Mouse (Mus musculus): ENCODE measurements around the gene Vrk2. TPM values are rescaled to one million over a fixed set of nuclear protein-coding genes. Genes with fewer than 3 reads are reported as not detected.
A peak's percentile ranks its signal among the peaks of the same experiment; 100 is the strongest.

Vrk2 gene
- polyA plus RNA-seq (2015; fragmentation: Nextera tagmentation; extraction: Ambion mirVana) = 12.8 and 13.1 TPM in 2 replicates

GRCm38 (mm10) chr11:26593061-26594059 lies at the start of gene Vrk2, which contains the start of gene Gm6899:
TSS of gene Vrk2 (minus strand) at chr11:26593999.
TSS of gene Gm6899 (plus strand) at chr11:26593241.
- Histone ChIP-seq H3K4me3 (ENCODE audit: low read depth, low read length) (peak within 1 kb of the TSS; percentile 81), H3K27ac (replicated peaks) (peak within 1 kb of the TSS; percentile 92), H3K36me3 (ENCODE audit: control insufficient read depth, insufficient read depth, low read length) (no peaks in the 10 kb centered on the region), H3K4me2 (replicated peaks; ENCODE audit: low read depth) (peak within 1 kb of the TSS; percentile 42), H3K9me3 (ENCODE audit: control insufficient read depth, low read length) (no peaks in the 10 kb centered on the region), H3K4me1 (replicated peaks; ENCODE audit: control insufficient read depth, insufficient read depth) (no peaks in the 10 kb centered on the region), H3K9ac (ENCODE audit: low read length) (peak within 1 kb of the TSS; percentile 84), H3K27me3 (ENCODE audit: control insufficient read depth, insufficient read depth, low read length) (no peaks in the 10 kb centered on the region)
- peak; percentile 61 for TF ChIP-seq CTCF (IDR thresholded peaks at IDR 0.05; ENCODE audit: low read depth)
- no peak for TF ChIP-seq EP300 (optimal IDR thresholded peaks at IDR 0.05)
- DNase-seq (ENCODE audit: low spot score) (peak; percentile 92), ATAC-seq (ENCODE audit: low FRiP score, low TSS enrichment) (peak; percentile 100)
- under 1% methylated on average over 49 of the region's 60 CpGs for WGBS

- H3K36me3 ChIP-seq (ENCODE audit: control insufficient read depth, insufficient read depth, low read length) = no peaks in the 10 kb centered on the region
- H3K4me2 ChIP-seq (replicated peaks; ENCODE audit: low read depth) = no peak overlapping the region
- no peak overlapping the region for H3K9ac ChIP-seq (ENCODE audit: low read length)
- H3K9me3 ChIP-seq (ENCODE audit: control insufficient read depth, low read length) = no peaks in the 10 kb centered on the region
- 88% methylated on average over 1 of the region's 1 CpGs for WGBS
- no peaks in the 10 kb centered on the region for H3K4me1 ChIP-seq (replicated peaks; ENCODE audit: control insufficient read depth, insufficient read depth)
- H3K27ac ChIP-seq (replicated peaks) = no peak overlapping the region
- DNase-seq (ENCODE audit: low spot score) (no peak), ATAC-seq (ENCODE audit: low FRiP score, low TSS enrichment) (no peak)
- H3K4me3 ChIP-seq (ENCODE audit: low read depth, low read length) = no peak overlapping the region
- no peaks in the 10 kb centered on the region for H3K27me3 ChIP-seq (ENCODE audit: control insufficient read depth, insufficient read depth, low read length)
- TF ChIP-seq EP300 (optimal IDR thresholded peaks at IDR 0.05) (no peak), CTCF (IDR thresholded peaks at IDR 0.05; ENCODE audit: low read depth) (no peak)
Measured at GRCm38 (mm10) chr11:26642141-26642540, 48.3 kb upstream of the Vrk2 start.

- Histone ChIP-seq H3K4me2 (replicated peaks; ENCODE audit: low read depth) (no peak overlapping the region), H3K4me3 (ENCODE audit: low read depth, low read length) (no peak overlapping the region), H3K4me1 (replicated peaks; ENCODE audit: control insufficient read depth, insufficient read depth) (no peaks in the 10 kb centered on the region), H3K9ac (ENCODE audit: low read length) (no peak overlapping the region), H3K27me3 (ENCODE audit: control insufficient read depth, insufficient read depth, low read length) (no peaks in the 10 kb centered on the region), H3K9me3 (ENCODE audit: control insufficient read depth, low read length) (no peaks in the 10 kb centered on the region), H3K36me3 (ENCODE audit: control insufficient read depth, insufficient read depth, low read length) (no peaks in the 10 kb centered on the region), H3K27ac (replicated peaks) (no peak overlapping the region)
- 57% methylated on average over 8 of the region's 8 CpGs for WGBS
- no peak for ATAC-seq (ENCODE audit: low FRiP score, low TSS enrichment)
- DNase-seq (ENCODE audit: low spot score) = no peak
- TF ChIP-seq EP300 (optimal IDR thresholded peaks at IDR 0.05) = no peak
- no peak for TF ChIP-seq CTCF (IDR thresholded peaks at IDR 0.05; ENCODE audit: low read depth)
Measured at GRCm38 (mm10) chr11:26640314-26640785, 46.6 kb upstream of the Vrk2 start.

GRCm38 (mm10) chr11:26636239-26636638 lies 42.4 kb upstream of the Vrk2 start:
- ATAC-seq (ENCODE audit: low FRiP score, low TSS enrichment) (no peak), DNase-seq (ENCODE audit: low spot score) (no peak)
- no peak overlapping the region for H3K9ac ChIP-seq (ENCODE audit: low read length)
- no peak overlapping the region for H3K27ac ChIP-seq (replicated peaks)
- no peaks in the 10 kb centered on the region for H3K9me3 ChIP-seq (ENCODE audit: control insufficient read depth, low read length)
- TF ChIP-seq EP300 (optimal IDR thresholded peaks at IDR 0.05) = no peak
- TF ChIP-seq CTCF (IDR thresholded peaks at IDR 0.05; ENCODE audit: low read depth) = no peak
- H3K4me1 ChIP-seq (replicated peaks; ENCODE audit: control insufficient read depth, insufficient read depth) = no peaks in the 10 kb centered on the region
- WGBS = 81% methylated on average over 1 of the region's 1 CpGs
- no peak overlapping the region for H3K4me3 ChIP-seq (ENCODE audit: low read depth, low read length)
- no peak overlapping the region for H3K4me2 ChIP-seq (replicated peaks; ENCODE audit: low read depth)
- no peaks in the 10 kb centered on the region for H3K36me3 ChIP-seq (ENCODE audit: control insufficient read depth, insufficient read depth, low read length)
- H3K27me3 ChIP-seq (ENCODE audit: control insufficient read depth, insufficient read depth, low read length) = no peaks in the 10 kb centered on the region

GRCm38 (mm10) chr11:26622727-26623126 lies 28.9 kb upstream of the Vrk2 start:
- no peaks in the 10 kb centered on the region for H3K9me3 ChIP-seq (ENCODE audit: control insufficient read depth, low read length)
- H3K27ac ChIP-seq (replicated peaks) = no peak overlapping the region
- 72% methylated on average over 5 of the region's 5 CpGs for WGBS
- no peak overlapping the region for H3K9ac ChIP-seq (ENCODE audit: low read length)
- TF ChIP-seq CTCF (IDR thresholded peaks at IDR 0.05; ENCODE audit: low read depth) (no peak), EP300 (optimal IDR thresholded peaks at IDR 0.05) (no peak)
- no peak for ATAC-seq (ENCODE audit: low FRiP score, low TSS enrichment)
- H3K4me3 ChIP-seq (ENCODE audit: low read depth, low read length) = no peak overlapping the region
- H3K36me3 ChIP-seq (ENCODE audit: control insufficient read depth, insufficient read depth, low read length) = no peaks in the 10 kb centered on the region
- H3K27me3 ChIP-seq (ENCODE audit: control insufficient read depth, insufficient read depth, low read length) = no peaks in the 10 kb centered on the region
- no peaks in the 10 kb centered on the region for H3K4me1 ChIP-seq (replicated peaks; ENCODE audit: control insufficient read depth, insufficient read depth)
- H3K4me2 ChIP-seq (replicated peaks; ENCODE audit: low read depth) = no peak overlapping the region
- DNase-seq (ENCODE audit: low spot score) = no peak
